7 mouse cellular contexts compared by ENCODE assay signal in the genomic region with DNA sequence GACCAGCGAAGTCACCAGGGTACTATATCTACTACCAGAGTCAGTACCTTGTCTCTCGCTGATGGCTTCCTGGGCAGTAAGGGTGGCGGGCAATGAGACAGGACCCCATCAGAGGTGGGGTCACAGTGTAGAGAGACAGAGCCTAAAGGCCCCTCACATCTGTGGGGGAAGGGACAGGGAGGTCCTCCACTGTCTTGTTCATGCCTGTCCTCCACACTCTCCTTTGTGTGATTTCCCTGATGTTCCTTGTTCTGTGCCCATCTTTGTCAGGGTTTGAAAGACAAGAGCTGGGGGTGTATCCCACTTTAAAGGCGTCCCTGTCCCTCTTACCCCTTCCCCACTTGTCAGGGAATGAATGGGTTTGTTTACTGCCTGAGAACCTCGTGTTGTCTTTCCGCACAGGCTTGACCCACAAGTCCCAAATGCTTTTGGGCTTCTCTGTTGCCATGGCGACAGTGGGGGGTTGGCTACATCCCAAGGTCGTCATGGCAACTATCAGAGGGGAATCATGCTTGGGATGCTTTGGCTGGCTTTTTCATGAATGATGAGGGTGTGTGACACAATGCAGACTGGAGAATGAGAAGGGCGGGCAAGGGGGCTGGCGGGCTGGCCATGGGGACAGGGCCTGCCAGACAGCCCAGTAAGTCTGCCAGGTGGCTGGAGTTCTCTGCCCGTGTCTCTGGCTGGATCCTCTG. TPM values are rescaled to one million over a fixed set of nuclear protein-coding genes. Genes with fewer than 3 reads are reported as not detected.
DNase-seq lines count a peak whose midpoint lies in the region; ATAC-seq lines count a peak whose summit lies in the region.

No protein-coding gene starts in this region.

- H3K9me3 ChIP-seq in forebrain, embryonic 10.5 days: no peaks in the 10 kb centered on the region
- no peaks in the 10 kb centered on the region for H3K9me3 ChIP-seq in heart, embryonic 13.5 days
- no peaks in the 10 kb centered on the region for H3K9me3 ChIP-seq in neural tube, embryonic 12.5 days

- H3K27me3 ChIP-seq in forebrain, embryonic 10.5 days (ENCODE audit: poor library complexity, severe bottlenecking): no peaks in the 10 kb centered on the region
- H3K27me3 ChIP-seq in heart, embryonic 13.5 days (replicated peaks): no peaks in the 10 kb centered on the region
- H3K27me3 ChIP-seq in neural tube, embryonic 12.5 days (replicated peaks): no peaks in the 10 kb centered on the region; the same call in 1 of the 2 replicates

- no peak for ATAC-seq in heart, embryonic 13.5 days (ENCODE audit: extremely low read depth, insufficient number of reproducible peaks, low FRiP score, low TSS enrichment)
- ATAC-seq in neural tube, embryonic 12.5 days (ENCODE audit: low FRiP score, low read depth): peak; percentile 91

- 36% methylated on average over 11 of the region's 11 CpGs for WGBS in forebrain, embryonic 10.5 days
- WGBS in heart, embryonic 13.5 days: 28% methylated on average over 11 of the region's 11 CpGs
- 17% methylated on average over 11 of the region's 11 CpGs for WGBS in neural tube, embryonic 12.5 days

- H3K4me3 ChIP-seq in brown adipose tissue, adult 24 weeks (ENCODE audit: insufficient read depth, low read depth, low read length): peak overlapping the region; percentile 39
- peak overlapping the region; percentile 38 for H3K4me3 ChIP-seq in forebrain, embryonic 10.5 days
- peak overlapping the region; percentile 98 for H3K4me3 ChIP-seq in heart, embryonic 13.5 days
- H3K4me3 ChIP-seq in neural tube, embryonic 12.5 days: peak overlapping the region; percentile 29

- peaks cover 40% of the 10 kb centered on the region for H3K4me1 ChIP-seq in brown adipose tissue, adult 24 weeks (ENCODE audit: control insufficient read depth, insufficient read depth, insufficient read length, low read length)
- peaks cover 71% of the 10 kb centered on the region for H3K4me1 ChIP-seq in forebrain, embryonic 10.5 days
- H3K4me1 ChIP-seq in heart, embryonic 13.5 days: peaks cover 89% of the 10 kb centered on the region
- peaks cover 56% of the 10 kb centered on the region for H3K4me1 ChIP-seq in neural tube, embryonic 12.5 days

- peaks cover 28% of the 10 kb centered on the region for H3K36me3 ChIP-seq in forebrain, embryonic 10.5 days (replicated peaks)
- H3K36me3 ChIP-seq in heart, embryonic 13.5 days: peaks cover 32% of the 10 kb centered on the region
- peaks cover 28% of the 10 kb centered on the region for H3K36me3 ChIP-seq in neural tube, embryonic 12.5 days

- DNase-seq in forebrain, embryonic 10.5 days (ENCODE audit: extremely low spot score, low spot score): peak; percentile 79
- DNase-seq in kidney, postnatal 10 days: peak; percentile 94
- DNase-seq in liver: peak; percentile 39
- peak; percentile 61 for DNase-seq in urinary bladder, adult 2 months (ENCODE audit: low spot score)

- peak overlapping the region; percentile 99 for H3K4me2 ChIP-seq in heart, embryonic 13.5 days
- peak overlapping the region; percentile 66 for H3K4me2 ChIP-seq in neural tube, embryonic 12.5 days (replicated peaks)

- H3K9ac ChIP-seq in heart, embryonic 13.5 days: peak overlapping the region; percentile 94
- peak overlapping the region; percentile 56 for H3K9ac ChIP-seq in neural tube, embryonic 12.5 days

- H3K27ac ChIP-seq in brown adipose tissue, adult 24 weeks (replicated peaks; ENCODE audit: low read depth, low read length): peak overlapping the region; percentile 98
- H3K27ac ChIP-seq in forebrain, embryonic 10.5 days: peak overlapping the region; percentile 85
- H3K27ac ChIP-seq in heart, embryonic 13.5 days (replicated peaks): peak overlapping the region; percentile 99
- peak overlapping the region; percentile 79 for H3K27ac ChIP-seq in neural tube, embryonic 12.5 days

RNA-seq across cellular contexts. Expression of a gene that starts 6.3 kb away (rescaled TPM):
- 7.7 and 8.7 TPM in 2 replicates for polyA plus RNA-seq in brown adipose tissue, adult 24 weeks (2012; ENCODE audit: insufficient read depth, insufficient read length, missing spikeins)
- polyA plus RNA-seq in forebrain, embryonic 10.5 days (2016; fragmentation: Nextera tagmentation; extraction: Ambion mirVana): 9.8 and 10.1 TPM in 2 replicates
- 17.6 and 21.7 TPM in 2 replicates for polyA plus RNA-seq in heart, embryonic 13.5 days (2015; fragmentation: Nextera tagmentation; extraction: Ambion mirVana)
- polyA plus RNA-seq in neural tube, embryonic 12.5 days (2016; fragmentation: Nextera tagmentation; extraction: Ambion mirVana): 12.8 and 12.9 TPM in 2 replicates
- polyA plus RNA-seq in urinary bladder, adult 2 months (2012; rRNA removed): 42.3 and 47.7 TPM in 2 replicates

RNA-seq across cellular contexts. Expression of a gene that starts 22.1 kb away (rescaled TPM):
- polyA plus RNA-seq in brown adipose tissue, adult 24 weeks (2012; ENCODE audit: insufficient read depth, insufficient read length, missing spikeins): 2.1 TPM in 1 of 2 replicates, not detected in the other
- polyA plus RNA-seq in forebrain, embryonic 10.5 days (2016; fragmentation: Nextera tagmentation; extraction: Ambion mirVana): 1.4 and 1.8 TPM in 2 replicates
- 0.37 and 0.55 TPM in 2 replicates for polyA plus RNA-seq in heart, embryonic 13.5 days (2015; fragmentation: Nextera tagmentation; extraction: Ambion mirVana)
- 0.29 and 0.68 TPM in 2 replicates for polyA plus RNA-seq in neural tube, embryonic 12.5 days (2016; fragmentation: Nextera tagmentation; extraction: Ambion mirVana)
- polyA plus RNA-seq in urinary bladder, adult 2 months (2012; rRNA removed): 79.8 and 112 TPM in 2 replicates

RNA-seq across cellular contexts. Expression of a gene that starts 22.1 kb away (rescaled TPM):
- polyA plus RNA-seq in brown adipose tissue, adult 24 weeks (2012; ENCODE audit: insufficient read depth, insufficient read length, missing spikeins): 15.5 and 15.9 TPM in 2 replicates
- 41.0 and 43.2 TPM in 2 replicates for polyA plus RNA-seq in forebrain, embryonic 10.5 days (2016; fragmentation: Nextera tagmentation; extraction: Ambion mirVana)
- 15.6 and 19.1 TPM in 2 replicates for polyA plus RNA-seq in heart, embryonic 13.5 days (2015; fragmentation: Nextera tagmentation; extraction: Ambion mirVana)
- 33.7 and 34.3 TPM in 2 replicates for polyA plus RNA-seq in neural tube, embryonic 12.5 days (2016; fragmentation: Nextera tagmentation; extraction: Ambion mirVana)
- 12.1 and 20.9 TPM in 2 replicates for polyA plus RNA-seq in urinary bladder, adult 2 months (2012; rRNA removed)

RNA-seq across cellular contexts. Expression of a gene that starts 28.6 kb away (rescaled TPM):
- polyA plus RNA-seq in brown adipose tissue, adult 24 weeks (2012; ENCODE audit: insufficient read depth, insufficient read length, missing spikeins): not detected in 2 replicates
- polyA plus RNA-seq in forebrain, embryonic 10.5 days (2016; fragmentation: Nextera tagmentation; extraction: Ambion mirVana): 0.31 TPM in 1 of 2 replicates, not detected in the other
- 0.31 TPM in 1 of 2 replicates, not detected in the other for polyA plus RNA-seq in heart, embryonic 13.5 days (2015; fragmentation: Nextera tagmentation; extraction: Ambion mirVana)
- not detected in 2 replicates for polyA plus RNA-seq in neural tube, embryonic 12.5 days (2016; fragmentation: Nextera tagmentation; extraction: Ambion mirVana)
- not detected in 2 replicates for polyA plus RNA-seq in urinary bladder, adult 2 months (2012; rRNA removed)

RNA-seq across cellular contexts. Expression of a gene that starts 29.1 kb away (rescaled TPM):
- polyA plus RNA-seq in brown adipose tissue, adult 24 weeks (2012; ENCODE audit: insufficient read depth, insufficient read length, missing spikeins): 17.8 and 20.9 TPM in 2 replicates
- polyA plus RNA-seq in forebrain, embryonic 10.5 days (2016; fragmentation: Nextera tagmentation; extraction: Ambion mirVana): 99.7 and 103 TPM in 2 replicates
- 41.3 and 48.0 TPM in 2 replicates for polyA plus RNA-seq in heart, embryonic 13.5 days (2015; fragmentation: Nextera tagmentation; extraction: Ambion mirVana)
- polyA plus RNA-seq in neural tube, embryonic 12.5 days (2016; fragmentation: Nextera tagmentation; extraction: Ambion mirVana): 68.5 and 70.2 TPM in 2 replicates
- 25.5 and 35.8 TPM in 2 replicates for polyA plus RNA-seq in urinary bladder, adult 2 months (2012; rRNA removed)

Comparison
In these comparisons a context has a peak if more than half of its experiments do, and no peak if none do; other contexts are left out.
1. H3K4me3 ChIP-seq: peak in every context shown above with its lines; median percentile 98 in heart, embryonic 13.5 days; 39 in brown adipose tissue, adult 24 weeks; 38 in forebrain, embryonic 10.5 days; 29 in neural tube, embryonic 12.5 days.
2. DNase-seq: peak in every context shown above with its lines; median percentile 94 in kidney, postnatal 10 days; 79 in forebrain, embryonic 10.5 days; 61 in urinary bladder, adult 2 months; 39 in liver.
3. RNA of a gene that starts 22.1 kb away (polyA plus RNA-seq): 79.8 to 112 TPM in urinary bladder, adult 2 months; 2.1 TPM in brown adipose tissue, adult 24 weeks, 1.4 to 1.8 TPM in forebrain, embryonic 10.5 days, 0.29 to 0.68 TPM in neural tube, embryonic 12.5 days and 0.37 to 0.55 TPM in heart, embryonic 13.5 days; every median in the first group is over 10 times any median in the second.
4. Peak in every context shown above with its lines, with median percentiles within 50 percentile points of each other: H3K27ac ChIP-seq.